Mouse (Mus musculus) myocyte (in vitro differentiated cells): ENCODE results near the gene Pip4p1. TPM values are rescaled to one million over a fixed set of nuclear protein-coding genes. Genes with fewer than 3 reads are reported as not detected.

Experiments
- H3K27me3 ChIP-seq: one replicate; pipeline ENCODE4 v1.6.1; 2011; ENCODE audit not compliant: control insufficient read depth, insufficient read depth, insufficient read length
- H3K36me3 ChIP-seq: one replicate; pipeline ENCODE4 v1.6.1; 2011; ENCODE audit not compliant: control insufficient read depth, insufficient read depth
- H3K4me2 ChIP-seq: one replicate; pipeline ENCODE4 v1.6.1; 2011; ENCODE audit warnings: low read depth, control low read depth
- H3K4me3 ChIP-seq: one replicate; pipeline ENCODE4 v1.5.1; 2011; ENCODE audit warnings: mild to moderate bottlenecking, control low read depth, moderate library complexity
- H3K79me2 ChIP-seq: one replicate; pipeline ENCODE4 v1.6.1; 2011; ENCODE audit not compliant: control insufficient read depth, insufficient read depth
- H3ac ChIP-seq: one replicate; pipeline ENCODE4 v1.6.1; 2011; ENCODE audit not compliant: control insufficient read depth, insufficient read length
- CEBPB ChIP-seq: IDR thresholded peaks from 2 replicates; pipeline ENCODE4 v1.6.1; 2011; ENCODE audit warnings: mild to moderate bottlenecking, moderate library complexity; ENCODE audit not compliant: poor library complexity, insufficient read depth, severe bottlenecking
- E2F4 ChIP-seq: IDR thresholded peaks from one replicate; pipeline ENCODE4 v1.6.1; 2011; ENCODE audit warnings: mild to moderate bottlenecking, control low read depth, moderate library complexity; ENCODE audit not compliant: insufficient read depth
- MAX ChIP-seq: IDR thresholded peaks from one replicate; pipeline ENCODE4 v1.6.1; 2011; ENCODE audit warnings: low read depth, mild to moderate bottlenecking, control low read depth
- MYOD1 ChIP-seq, 3 experiments: IDR thresholded peaks; one replicate each; pipeline ENCODE4 v1.6.1; 2011; ENCODE audit warnings: control low read depth in 2 of 3, low read depth in 2 of 3, mild to moderate bottlenecking in 2 of 3, moderate library complexity in 1 of 3; ENCODE audit not compliant: insufficient read length in 2 of 3, control insufficient read depth in 1 of 3
- MYOG ChIP-seq, 3 experiments: IDR thresholded peaks; one replicate each; pipeline ENCODE4 v1.6.1; 2011; ENCODE audit warnings: control low read depth in 2 of 3, low read depth in 2 of 3, mild to moderate bottlenecking in 2 of 3; ENCODE audit not compliant: insufficient read length in 2 of 3, control insufficient read depth in 1 of 3, insufficient read depth in 1 of 3
- POLR2A ChIP-seq: IDR thresholded peaks from one replicate; pipeline ENCODE4 v1.6.1; 2011; ENCODE audit warnings: low read depth, mild to moderate bottlenecking, control low read depth, moderate library complexity; ENCODE audit not compliant: insufficient read length
- POLR2AphosphoS2 ChIP-seq: IDR thresholded peaks from one replicate; pipeline ENCODE4 v1.6.1; 2011; ENCODE audit warnings: low read depth, control low read depth; ENCODE audit not compliant: insufficient read length
- REST ChIP-seq: IDR thresholded peaks from one replicate; pipeline ENCODE4 v1.6.1; 2011; ENCODE audit warnings: mild to moderate bottlenecking, control low read depth, moderate library complexity; ENCODE audit not compliant: insufficient read depth, insufficient read length
- SRF ChIP-seq: IDR thresholded peaks from one replicate; pipeline ENCODE4 v1.6.1; 2011; ENCODE audit warnings: low read depth; ENCODE audit not compliant: control insufficient read depth, insufficient read length
- TCF12 ChIP-seq: IDR thresholded peaks from one replicate; pipeline ENCODE4 v1.6.1; 2011; ENCODE audit warnings: mild to moderate bottlenecking, control low read depth; ENCODE audit not compliant: poor library complexity, insufficient read depth, severe bottlenecking
- TCF3 ChIP-seq: IDR thresholded peaks from one replicate; pipeline ENCODE4 v1.6.1; 2011; ENCODE audit warnings: low read depth, control low read depth; ENCODE audit not compliant: insufficient read length
- USF1 ChIP-seq: IDR thresholded peaks from one replicate; pipeline ENCODE4 v1.6.1; 2011; ENCODE audit warnings: low read depth, mild to moderate bottlenecking, control low read depth, moderate library complexity
- polyA plus RNA-seq: library from polyadenylated mRNA; unstranded; fragments of >200 nt; fragmentation: generic; extraction: Trizol; gene quantifications from one replicate; pipeline ENCODE4 v1.2.1, GENCODE M21; 2012; ENCODE audit warnings: missing spikeins

Pip4p1 gene
- polyA plus RNA-seq, 1 experiment = 71.3 TPM

DNA sequence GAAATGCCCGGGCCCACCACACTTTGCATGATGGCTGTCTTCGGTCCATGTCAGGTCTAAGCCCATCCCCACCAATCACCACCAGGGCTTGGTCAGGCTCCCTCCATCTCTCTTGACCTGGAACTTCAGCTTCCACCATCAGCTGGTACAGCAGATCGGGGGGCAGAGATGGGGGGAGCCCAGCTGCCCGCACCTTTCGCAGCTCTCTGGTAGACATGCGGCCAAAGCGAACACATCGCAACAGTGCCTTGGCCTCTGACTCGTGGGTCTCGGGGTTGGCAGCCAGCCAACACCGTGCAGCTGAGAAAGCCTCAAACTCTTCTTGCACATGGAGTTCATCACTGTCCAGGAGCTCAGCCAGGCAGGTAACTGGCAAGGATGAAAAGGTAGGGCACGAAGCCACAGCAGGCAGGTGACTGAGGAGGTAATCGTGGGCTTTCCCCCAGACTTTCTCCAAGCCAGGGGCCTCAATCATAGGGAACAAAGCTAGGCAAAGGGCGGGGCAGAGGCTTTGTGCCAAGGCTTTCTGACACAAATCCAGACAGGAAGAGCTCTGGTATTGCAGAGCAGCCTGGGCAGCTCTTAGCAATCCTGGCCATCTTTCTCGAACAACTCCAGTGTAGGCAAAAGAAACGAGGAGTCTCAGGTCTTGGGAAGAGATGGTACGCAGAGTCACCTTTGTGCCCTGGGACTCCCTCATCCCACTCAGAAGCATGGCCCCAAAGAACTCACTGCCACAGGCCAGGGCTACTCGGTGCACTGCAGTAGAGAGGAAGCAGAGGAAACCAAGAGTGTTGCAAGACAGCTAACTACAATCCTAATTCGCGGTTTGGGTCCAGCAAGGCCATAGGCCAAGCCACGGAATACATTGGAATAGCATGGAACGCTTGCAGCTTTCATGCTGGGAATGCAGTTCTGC lies 37.9 kb downstream of the Pip4p1 start:
- Histone ChIP-seq H3K27me3 (no peaks in the 10 kb centered on the region), H3K36me3 (no peaks in the 10 kb centered on the region)

DNA sequence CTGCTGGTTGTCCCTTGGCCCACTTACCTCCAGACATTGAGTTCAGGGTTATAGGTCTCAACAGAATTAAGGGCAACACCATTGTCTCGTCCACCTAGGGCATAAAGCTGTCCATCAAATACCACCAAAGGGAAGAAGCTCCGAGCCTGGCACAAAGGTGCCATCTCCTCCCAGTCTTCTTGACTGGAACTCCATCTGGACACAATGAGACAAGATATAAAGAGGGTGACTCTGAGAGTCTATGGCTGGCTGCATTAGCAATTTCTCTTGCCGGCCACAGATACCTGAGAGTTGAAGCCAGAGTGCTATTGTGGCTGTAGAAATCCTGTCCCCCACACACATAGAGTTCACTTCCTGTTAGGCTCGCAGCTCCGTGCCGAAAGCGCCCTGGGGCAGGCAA lies 38.6 kb downstream of the Pip4p1 start:
- no peak overlapping the region for H3K4me2 ChIP-seq

More for the DNA sequence above, 37.9 kb downstream of the Pip4p1 start:
- no peak overlapping the region for H3K4me2 ChIP-seq
- no peak for TF ChIP-seq E2F4
- no peak overlapping the region for H3ac ChIP-seq
- no peaks in the 10 kb centered on the region for H3K79me2 ChIP-seq
- no peak overlapping the region for H3K4me3 ChIP-seq

DNA sequence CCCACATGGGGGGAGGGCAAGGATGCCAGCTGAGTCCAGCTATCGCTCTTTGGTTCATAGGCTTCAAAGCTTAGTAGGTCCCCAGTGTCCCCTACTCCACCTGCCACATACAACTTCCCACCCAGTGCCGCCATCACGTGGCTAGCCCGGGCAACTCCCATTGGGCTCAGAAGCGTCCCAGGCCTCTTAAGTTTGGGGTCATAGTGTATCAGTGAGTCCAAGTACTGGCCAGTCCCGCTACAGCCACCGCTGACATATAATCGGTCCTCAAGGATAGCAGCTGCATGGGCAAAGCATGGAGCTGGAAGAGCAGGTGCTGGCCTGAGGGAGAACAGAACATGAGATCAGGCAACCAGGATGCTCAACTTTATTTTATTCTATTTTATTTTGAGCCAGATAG lies 39.0 kb downstream of the Pip4p1 start:
- H3K4me2 ChIP-seq = no peak overlapping the region
- no peak overlapping the region for H3ac ChIP-seq
- TF ChIP-seq MAX (no peak), TCF3 (no peak), USF1 (no peak), POLR2AphosphoS2 (no peak), E2F4 (no peak), CEBPB (no peak), MYOG (IDR thresholded peaks at IDR 0.05; ENCODE audit: control insufficient read depth in 1 of 3, insufficient read depth in 1 of 3, insufficient read length in 2 of 3, low read depth in 2 of 3) (no peak), SRF (no peak), TCF12 (no peak), MYOD1 (IDR thresholded peaks at IDR 0.05; ENCODE audit: control insufficient read depth in 1 of 3, insufficient read length in 2 of 3, low read depth in 2 of 3) (no peak), POLR2A (no peak), REST (no peak)
- no peak overlapping the region for H3K4me3 ChIP-seq
- no peaks in the 10 kb centered on the region for H3K36me3 ChIP-seq
- no peaks in the 10 kb centered on the region for H3K79me2 ChIP-seq
- H3K27me3 ChIP-seq = no peaks in the 10 kb centered on the region

More for the DNA sequence above, 38.6 kb downstream of the Pip4p1 start:
- H3K27me3 ChIP-seq = no peaks in the 10 kb centered on the region
- no peaks in the 10 kb centered on the region for H3K36me3 ChIP-seq
- no peak for TF ChIP-seq E2F4
- no peak for TF ChIP-seq USF1
- no peak for TF ChIP-seq REST
- no peak for TF ChIP-seq MYOD1 (IDR thresholded peaks at IDR 0.05; ENCODE audit: control insufficient read depth in 1 of 3, insufficient read length in 2 of 3, low read depth in 2 of 3)
- TF ChIP-seq MYOG (IDR thresholded peaks at IDR 0.05; ENCODE audit: control insufficient read depth in 1 of 3, insufficient read depth in 1 of 3, insufficient read length in 2 of 3, low read depth in 2 of 3) = no peak
- TF ChIP-seq POLR2A = no peak
- TF ChIP-seq MAX = no peak
- TF ChIP-seq POLR2AphosphoS2 = no peak
- TF ChIP-seq TCF3 = no peak
- TF ChIP-seq SRF = no peak
- no peak for TF ChIP-seq CEBPB
- TF ChIP-seq TCF12 = no peak
- H3ac ChIP-seq = no peak overlapping the region
- H3K79me2 ChIP-seq = no peaks in the 10 kb centered on the region
- no peak overlapping the region for H3K4me3 ChIP-seq

DNA sequence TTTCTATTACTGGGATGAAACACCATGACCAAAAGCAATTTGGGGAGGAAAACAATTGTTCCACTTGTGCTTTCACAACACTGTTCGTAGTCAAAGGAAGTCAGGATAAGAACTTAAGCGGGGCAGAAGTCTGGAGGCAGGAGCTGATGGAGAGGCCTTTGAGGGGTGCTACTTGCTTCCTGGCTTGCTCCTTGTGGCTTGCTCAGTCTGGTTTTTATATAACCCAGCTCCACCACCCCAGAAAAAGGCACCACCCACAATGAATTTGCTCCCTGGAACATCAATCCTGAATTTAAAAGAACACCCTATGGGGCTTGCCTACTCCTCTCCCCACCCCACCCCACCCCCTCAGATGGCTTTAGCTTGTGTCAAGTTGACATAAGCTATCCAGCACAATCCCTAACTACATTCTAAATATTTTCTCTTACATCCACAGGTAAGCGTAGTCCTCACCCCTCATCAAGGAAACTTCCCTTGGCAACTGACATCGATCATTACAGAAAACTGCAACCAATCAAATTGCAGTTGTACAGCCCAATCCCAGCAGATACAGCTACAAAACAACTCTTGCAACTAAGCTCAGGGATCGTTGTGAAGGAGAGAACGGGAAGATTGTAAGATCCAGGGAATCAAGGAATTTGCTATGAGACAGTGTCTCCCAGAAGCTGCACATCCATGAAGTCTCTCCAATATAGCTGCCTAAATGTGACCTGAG lies 54.3 kb downstream of the Pip4p1 start:
- no peak overlapping the region for H3K4me3 ChIP-seq
- no peaks in the 10 kb centered on the region for H3K79me2 ChIP-seq
- H3K36me3 ChIP-seq = peaks cover 5% of the 10 kb centered on the region
- no peak overlapping the region for H3K4me2 ChIP-seq
- no peak overlapping the region for H3ac ChIP-seq
- TF ChIP-seq MYOD1 (IDR thresholded peaks at IDR 0.05; ENCODE audit: control insufficient read depth in 1 of 3, insufficient read length in 2 of 3, low read depth in 2 of 3) = no peak
- TF ChIP-seq MYOG (IDR thresholded peaks at IDR 0.05; ENCODE audit: control insufficient read depth in 1 of 3, insufficient read depth in 1 of 3, insufficient read length in 2 of 3, low read depth in 2 of 3) = no peak
- no peak for TF ChIP-seq USF1
- no peaks in the 10 kb centered on the region for H3K27me3 ChIP-seq

Other genes with a start within 250 kb of the Pip4p1 start
- gene Olfr747, start 237.7 kb downstream of the Pip4p1 start, polyA plus RNA-seq = not detected
- not detected for gene Olfr748, start 223.5 kb downstream of the Pip4p1 start, polyA plus RNA-seq
- gene Olfr749, start 185.8 kb downstream of the Pip4p1 start, polyA plus RNA-seq = not detected
- gene Ttc5, start 145.3 kb downstream of the Pip4p1 start, polyA plus RNA-seq = 26.7 TPM
- 0.16 TPM for gene Ccnb1ip1, start 123.1 kb downstream of the Pip4p1 start, polyA plus RNA-seq
- gene Parp2, start 123.0 kb downstream of the Pip4p1 start, polyA plus RNA-seq = 22.1 TPM
- gene Tep1, start 60.3 kb downstream of the Pip4p1 start, polyA plus RNA-seq = 20.6 TPM
- gene Klhl33, start 33.3 kb downstream of the Pip4p1 start, polyA plus RNA-seq = 4.9 TPM
- 81.0 TPM for gene Osgep, start 6.0 kb downstream of the Pip4p1 start, polyA plus RNA-seq
- 113 TPM for gene Apex1, start 5.9 kb downstream of the Pip4p1 start, polyA plus RNA-seq
- 20.4 TPM for gene Pnp, start 226 bp upstream of the Pip4p1 start, polyA plus RNA-seq
- 11.9 TPM for gene Gm49342, start 13.7 kb upstream of the Pip4p1 start, polyA plus RNA-seq
- gene Pnp2, start 25.1 kb upstream of the Pip4p1 start, polyA plus RNA-seq = 0.08 TPM
- 0.10 TPM for gene Rnase10, start 76.9 kb upstream of the Pip4p1 start, polyA plus RNA-seq
- gene Rnase9, start 111.0 kb upstream of the Pip4p1 start, polyA plus RNA-seq = not detected
- not detected for gene Rnase11, start 119.3 kb upstream of the Pip4p1 start, polyA plus RNA-seq
- gene Rnase12, start 126.8 kb upstream of the Pip4p1 start, polyA plus RNA-seq = not detected
- not detected for gene Olfr750, start 143.6 kb upstream of the Pip4p1 start, polyA plus RNA-seq
- 17.8 TPM for gene Rnase4, start 160.2 kb upstream of the Pip4p1 start, polyA plus RNA-seq
- 1.3 TPM for gene Ang, start 160.3 kb upstream of the Pip4p1 start, polyA plus RNA-seq
- 0.05 TPM for gene Eddm3b, start 183.6 kb upstream of the Pip4p1 start, polyA plus RNA-seq
- gene Rnase6, start 193.1 kb upstream of the Pip4p1 start, polyA plus RNA-seq = 0.12 TPM
- gene Rnase1, start 215.9 kb upstream of the Pip4p1 start, polyA plus RNA-seq = 0.17 TPM
- gene Rnase2b, start 231.4 kb upstream of the Pip4p1 start, polyA plus RNA-seq = not detected